Mouse (Mus musculus): ENCODE data around the gene Guca2b.
"Not testable (repeated sequence)": the region's sequence is repeated elsewhere in the genome, so short reads cannot be mapped to it uniquely, and the experiment has no call there.

Guca2b gene

DNA sequence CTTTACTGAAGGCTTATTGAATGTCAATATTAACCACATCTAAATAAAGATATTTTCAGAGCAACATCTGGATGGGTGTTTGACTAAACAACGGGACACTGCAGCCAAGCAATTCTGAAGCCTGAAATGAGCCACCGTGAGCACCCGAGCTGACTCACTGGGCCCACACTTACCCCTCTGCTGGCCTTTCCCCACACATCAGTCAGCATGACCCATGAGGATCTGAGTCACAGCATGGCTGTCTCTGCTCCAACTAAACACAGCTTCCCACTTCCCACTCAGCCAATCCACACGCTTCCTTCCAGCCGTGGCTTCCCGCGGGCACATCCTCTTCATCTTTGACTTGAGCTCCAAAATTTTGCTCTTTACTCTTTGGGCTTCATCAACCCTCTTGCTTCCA is 4.2 kb upstream of the Guca2b start:
- in situ Hi-C loops (cut with MboI; ENCODE audit: low pct_unique_long_range_greater_than_20kb in 1 of 2, low sequenced_read_pairs in 2 of 2, unreplicated experiment in 1 of 2) = loop anchor here in 1 of 2 experiments (10.0 kb wide), 1 partner anchor 228 kb away; no protein-coding TSS in a partner anchor

- in situ Hi-C loops (cut with MboI; ENCODE audit: low pct_unique_long_range_greater_than_20kb in 1 of 2, low sequenced_read_pairs in 2 of 2, unreplicated experiment in 1 of 2) = loop anchor here in 1 of 2 experiments (10.0 kb wide), 1 partner anchor 227 kb away; no protein-coding TSS in a partner anchor
Measured at GRCm38 (mm10) chr4:119662151-119662550, 3.4 kb upstream of the Guca2b start.

- in situ Hi-C loops (cut with MboI; ENCODE audit: low pct_unique_long_range_greater_than_20kb in 1 of 2, low sequenced_read_pairs in 2 of 2, unreplicated experiment in 1 of 2) = loop anchor here in 1 of 2 experiments (10.0 kb wide), 1 partner anchor 225 kb away; no protein-coding TSS in a partner anchor
Measured at GRCm38 (mm10) chr4:119660007-119660406, 1.3 kb upstream of the Guca2b start.

DNA sequence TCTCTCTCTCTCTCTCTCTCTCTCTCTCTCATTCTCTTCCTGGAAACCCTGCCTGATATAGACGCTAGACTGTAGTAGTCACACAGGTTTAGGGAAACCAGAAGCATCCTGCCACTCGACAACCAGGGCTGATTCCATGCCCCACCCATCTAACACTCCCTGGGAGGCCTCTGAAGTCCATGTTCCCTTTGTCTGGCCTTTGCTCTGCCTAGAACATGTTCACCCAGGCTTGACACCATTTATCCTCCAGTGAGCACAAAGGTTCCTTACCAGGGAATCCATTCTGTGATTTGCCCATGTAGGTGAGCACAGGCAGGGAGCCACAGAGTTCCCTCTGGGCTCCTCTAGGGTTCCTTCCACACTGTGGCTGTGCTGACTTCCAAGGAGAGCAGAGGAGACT is 508 bp downstream of the Guca2b start:
- in situ Hi-C loops (cut with MboI; ENCODE audit: low pct_unique_long_range_greater_than_20kb in 1 of 2, low sequenced_read_pairs in 2 of 2, unreplicated experiment in 1 of 2) = no loop called here

DNA sequence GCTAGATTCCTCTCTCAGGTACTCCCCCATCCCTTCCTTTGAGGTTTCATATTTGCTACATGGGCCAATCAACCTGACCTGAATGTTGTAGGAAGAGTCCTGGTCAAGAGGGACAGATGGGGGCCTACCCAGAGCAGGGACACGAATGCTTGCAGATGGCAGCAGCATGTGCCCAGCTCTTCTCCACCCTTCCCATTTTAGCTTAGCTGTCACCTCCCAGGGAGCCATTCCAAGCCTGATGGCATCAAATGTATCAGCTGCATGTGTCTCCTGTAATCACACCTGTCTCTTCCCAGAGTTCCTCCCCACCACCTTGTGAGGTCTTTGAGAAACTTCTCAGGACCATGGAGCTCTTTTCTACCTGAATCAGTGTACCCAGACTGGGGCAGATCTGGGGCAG is 1.7 kb downstream of the Guca2b start:
- in situ Hi-C loops (cut with MboI; ENCODE audit: low pct_unique_long_range_greater_than_20kb in 1 of 2, low sequenced_read_pairs in 2 of 2, unreplicated experiment in 1 of 2) = no loop called here

GRCm38 (mm10) chr4:119642666-119643065 is 16.1 kb downstream of the Guca2b start:
- in situ Hi-C loops (cut with MboI; ENCODE audit: low pct_unique_long_range_greater_than_20kb in 1 of 2, low sequenced_read_pairs in 2 of 2, unreplicated experiment in 1 of 2) = no loop called here

GRCm38 (mm10) chr4:119638656-119639055 is 20.1 kb downstream of the Guca2b start:
- in situ Hi-C loops (cut with MboI; ENCODE audit: low pct_unique_long_range_greater_than_20kb in 1 of 2, low sequenced_read_pairs in 2 of 2, unreplicated experiment in 1 of 2) = no loop called here

DNA sequence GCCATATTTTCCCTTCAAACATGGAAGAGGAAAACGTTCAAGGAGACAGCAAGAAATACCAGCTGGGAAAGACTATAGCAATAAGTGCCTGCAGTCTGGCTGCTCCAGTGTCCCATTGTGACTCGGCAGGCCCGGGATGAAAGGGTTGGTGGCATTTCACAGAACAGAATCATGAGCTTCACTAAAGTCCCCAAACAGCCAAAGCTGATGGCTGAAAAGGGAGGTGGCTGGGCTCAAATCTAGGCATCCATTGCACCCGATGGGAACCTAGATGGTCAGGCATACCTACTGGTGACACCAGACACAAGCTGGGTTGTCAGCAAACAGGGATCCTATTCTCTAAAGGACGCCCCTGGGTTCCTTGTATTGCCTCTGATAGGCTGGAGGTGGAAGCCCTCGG is 20.8 kb downstream of the Guca2b start:
- in situ Hi-C loops (cut with MboI; ENCODE audit: low pct_unique_long_range_greater_than_20kb in 1 of 2, low sequenced_read_pairs in 2 of 2, unreplicated experiment in 1 of 2) = no loop called here

- in situ Hi-C loops (cut with MboI; ENCODE audit: low pct_unique_long_range_greater_than_20kb in 1 of 2, low sequenced_read_pairs in 2 of 2, unreplicated experiment in 1 of 2) = no loop called here
Measured at GRCm38 (mm10) chr4:119637176-119637845, 21.4 kb downstream of the Guca2b start, which contains the start of gene Guca2a. Gene Guca2a, plus strand, starts transcription at chr4:119637704.

GRCm38 (mm10) chr4:119636731-119637130 is 22.0 kb downstream of the Guca2b start:
- in situ Hi-C loops (cut with MboI; ENCODE audit: low pct_unique_long_range_greater_than_20kb in 1 of 2, low sequenced_read_pairs in 2 of 2, unreplicated experiment in 1 of 2) = no loop called here

GRCm38 (mm10) chr4:119635686-119636085 is 23.1 kb downstream of the Guca2b start:
- in situ Hi-C loops (cut with MboI; ENCODE audit: low pct_unique_long_range_greater_than_20kb in 1 of 2, low sequenced_read_pairs in 2 of 2, unreplicated experiment in 1 of 2) = no loop called here

GRCm38 (mm10) chr4:119634908-119635660 is 23.7 kb downstream of the Guca2b start:
- in situ Hi-C loops (cut with MboI; ENCODE audit: low pct_unique_long_range_greater_than_20kb in 1 of 2, low sequenced_read_pairs in 2 of 2, unreplicated experiment in 1 of 2) = no loop called here

GRCm38 (mm10) chr4:119633948-119634347 is 24.8 kb downstream of the Guca2b start:
- in situ Hi-C loops (cut with MboI; ENCODE audit: low pct_unique_long_range_greater_than_20kb in 1 of 2, low sequenced_read_pairs in 2 of 2, unreplicated experiment in 1 of 2) = no loop called here

- in situ Hi-C loops (cut with MboI; ENCODE audit: low pct_unique_long_range_greater_than_20kb in 1 of 2, low sequenced_read_pairs in 2 of 2, unreplicated experiment in 1 of 2) = no loop called here
Measured at GRCm38 (mm10) chr4:119633342-119633741, 25.4 kb downstream of the Guca2b start.

DNA sequence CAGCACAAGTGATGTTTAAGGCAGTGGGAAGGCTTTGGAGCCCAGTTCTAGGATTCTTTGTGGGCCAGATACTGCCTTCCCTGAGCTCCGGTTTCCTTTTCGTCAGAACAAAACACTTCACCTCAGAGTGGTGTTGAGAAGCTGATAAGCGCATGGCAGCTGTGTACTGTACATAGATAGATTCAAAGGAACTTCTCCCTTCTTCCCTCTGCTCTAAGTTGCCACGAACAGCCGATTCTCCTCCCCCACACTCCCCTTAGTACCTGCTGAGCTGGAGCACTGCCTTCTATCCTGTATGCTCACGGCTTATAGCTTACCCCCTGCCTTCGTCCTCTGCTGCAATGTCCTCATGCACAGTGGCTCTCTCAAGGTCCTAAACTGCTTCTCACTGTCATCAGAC is 26.0 kb downstream of the Guca2b start:
- in situ Hi-C loops (cut with MboI; ENCODE audit: low pct_unique_long_range_greater_than_20kb in 1 of 2, low sequenced_read_pairs in 2 of 2, unreplicated experiment in 1 of 2) = no loop called here

- in situ Hi-C loops (cut with MboI; ENCODE audit: low pct_unique_long_range_greater_than_20kb in 1 of 2, low sequenced_read_pairs in 2 of 2, unreplicated experiment in 1 of 2) = no loop called here
Measured at GRCm38 (mm10) chr4:119631115-119631919, 27.4 kb downstream of the Guca2b start.

GRCm38 (mm10) chr4:119628363-119628762 is 30.4 kb downstream of the Guca2b start:
- in situ Hi-C loops (cut with MboI; ENCODE audit: low pct_unique_long_range_greater_than_20kb in 1 of 2, low sequenced_read_pairs in 2 of 2, unreplicated experiment in 1 of 2) = not testable (repeated sequence)

DNA sequence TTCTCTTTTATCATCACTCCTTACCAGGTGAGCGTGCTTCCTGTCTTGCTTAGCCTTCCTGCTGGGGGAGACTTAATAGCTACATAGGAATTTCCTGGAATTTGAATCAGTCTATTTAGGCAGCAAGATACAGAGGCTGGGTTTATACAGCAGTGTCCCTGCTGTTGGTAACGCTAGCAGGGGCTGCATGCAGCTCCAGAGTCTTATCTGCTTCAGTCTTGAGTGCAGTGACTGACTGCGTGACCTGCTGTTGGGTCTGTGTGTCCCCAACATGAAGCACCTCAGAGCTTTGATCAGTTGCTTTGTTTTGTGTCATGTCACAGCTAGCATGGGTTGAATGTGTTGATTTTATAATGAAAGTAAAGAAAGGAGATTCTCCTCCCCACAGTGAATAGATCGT is 31.4 kb downstream of the Guca2b start:
- in situ Hi-C loops (cut with MboI; ENCODE audit: low pct_unique_long_range_greater_than_20kb in 1 of 2, low sequenced_read_pairs in 2 of 2, unreplicated experiment in 1 of 2) = no loop called here

- in situ Hi-C loops (cut with MboI; ENCODE audit: low pct_unique_long_range_greater_than_20kb in 1 of 2, low sequenced_read_pairs in 2 of 2, unreplicated experiment in 1 of 2) = no loop called here
Measured at GRCm38 (mm10) chr4:119626876-119627275, 31.9 kb downstream of the Guca2b start.

All from mouse embryonic stem cell (cell line).